Mouse (Mus musculus) stomach, postnatal 0 days (tissue): ENCODE measurements around the gene Sap30bp.

Experiments
- CTCF ChIP-seq: IDR thresholded peaks from 2 replicates; pipeline ENCODE4 v1.5.1; 2016; ENCODE audit warnings: antibody characterized with exemption, low read depth, mild to moderate bottlenecking, moderate library complexity
- EP300 ChIP-seq: optimal IDR thresholded peaks from 2 replicates; pipeline ENCODE3; 2016; ENCODE audit warnings: antibody characterized with exemption

DNA sequence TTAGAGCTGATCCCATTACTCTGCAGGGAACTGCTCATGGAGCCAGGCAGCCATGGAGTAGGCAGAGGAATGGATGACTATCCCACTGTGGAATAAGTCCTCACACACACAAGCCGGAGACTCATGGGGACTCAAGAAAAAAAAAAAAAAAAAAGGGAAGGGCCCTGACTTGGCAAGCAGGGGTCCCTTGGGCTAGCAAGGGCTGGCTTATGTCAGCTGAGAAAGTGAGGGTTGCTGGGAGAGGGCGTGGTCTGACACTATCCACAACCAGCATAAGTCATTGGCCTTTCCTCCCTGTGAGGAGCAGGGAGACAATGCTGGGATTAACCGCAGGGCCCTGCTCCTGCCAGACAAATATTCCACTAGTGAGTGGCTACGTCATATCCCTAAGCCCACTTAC, 16.5 kb upstream of the Sap30bp start:
- TF ChIP-seq CTCF (no peak), EP300 (no peak)
